Mouse (Mus musculus) limb, embryonic 12.5 days (tissue): ENCODE measurements around the gene Rrp9. TPM values are rescaled to one million over a fixed set of nuclear protein-coding genes. Genes with fewer than 3 reads are reported as not detected.
A peak's percentile ranks its signal among the peaks of the same experiment; 100 is the strongest.

Experiments
- ATAC-seq: fragments of 200-750 bp; cut with Nextera tagmentation; 2 replicates; pipeline ENCODE4 v1.8.0; 2017; ENCODE audit warnings: low read depth, moderate TSS enrichment; ENCODE audit not compliant: insufficient number of reproducible peaks, insufficient read depth, low FRiP score, low TSS enrichment
- H3K27ac ChIP-seq: fragments of 300-500 bp; sonication (generic); 2 replicates; pipeline ENCODE4 v1.5.1; 2016; ENCODE audit warnings: mild to moderate bottlenecking, moderate library complexity
- H3K27me3 ChIP-seq: fragments of 300-500 bp; sonication (generic); 2 replicates; pipeline ENCODE4 v1.6.1; 2016; ENCODE audit warnings: mild to moderate bottlenecking, moderate library complexity
- H3K36me3 ChIP-seq: fragments of 300-500 bp; sonication (generic); 2 replicates; pipeline ENCODE4 v1.6.1; 2016; ENCODE audit warnings: mild to moderate bottlenecking, moderate library complexity
- H3K4me1 ChIP-seq: fragments of 300-500 bp; sonication (generic); replicated peaks from 2 replicates; pipeline ENCODE4 v1.6.1; 2016
- H3K4me2 ChIP-seq: fragments of 300-500 bp; sonication (generic); 2 replicates; pipeline ENCODE4 v1.6.1; 2016; ENCODE audit warnings: mild to moderate bottlenecking, moderate library complexity
- H3K4me3 ChIP-seq: fragments of 300-500 bp; sonication (generic); replicated peaks from 2 replicates; pipeline ENCODE4 v1.5.1; 2016; ENCODE audit warnings: mild to moderate bottlenecking
- H3K9ac ChIP-seq: fragments of 300-500 bp; sonication (generic); replicated peaks from 2 replicates; pipeline ENCODE4 v1.6.1; 2016; ENCODE audit warnings: mild to moderate bottlenecking, moderate library complexity
- H3K9me3 ChIP-seq: fragments of 300-500 bp; sonication (generic); 2 replicates; pipeline ENCODE4 v1.6.1; 2016; ENCODE audit warnings: mild to moderate bottlenecking, moderate library complexity
- WGBS: fragments of 180-500 bp; shearing (Covaris S2); methylation state at CpG from one replicate; pipeline ENCODE4 v1.1.7; 2016; 5-methylcytosine and 5-hydroxymethylcytosine counted together
- polyA plus RNA-seq: library from polyadenylated mRNA; unstranded; fragments of >200 nt; fragmentation: Nextera tagmentation; extraction: Ambion mirVana; gene quantifications from 2 replicates; pipeline ENCODE4 v1.2.1, GENCODE M21; 2016

Gene Rrp9
- polyA plus RNA-seq, 1 experiment from 2014 or later: 59.0 TPM

DNA sequence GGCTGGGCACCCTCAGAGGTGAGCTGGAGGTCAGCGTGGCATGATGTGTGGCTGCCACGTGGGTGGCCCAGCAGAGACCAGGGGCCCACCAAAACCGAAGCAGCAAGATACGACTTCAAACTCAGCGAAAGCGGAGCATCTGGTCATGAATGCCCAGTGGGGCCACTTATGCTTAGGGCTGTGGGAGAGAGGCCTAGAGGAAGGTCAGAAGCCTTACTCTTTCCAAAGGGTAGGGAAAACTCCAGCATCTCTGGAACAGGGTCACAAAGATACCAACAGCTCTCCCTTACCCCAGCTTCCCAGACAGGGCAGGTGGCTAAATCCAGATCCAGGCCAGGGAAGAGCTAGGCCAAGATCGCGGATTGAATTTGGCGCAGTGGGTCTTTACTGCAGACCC lies 18.6 kb upstream of the Rrp9 start:
- Histone ChIP-seq H3K4me2 (peak overlapping the region; percentile 96), H3K9ac (peak overlapping the region; percentile 42; the same call in 1 of the 2 replicates), H3K4me3 (peak overlapping the region; percentile 81), H3K9me3 (no peaks in the 10 kb centered on the region), H3K36me3 (peaks cover 50% of the 10 kb centered on the region), H3K27ac (peak overlapping the region; percentile 94), H3K4me1 (peaks cover 59% of the 10 kb centered on the region), H3K27me3 (no peaks in the 10 kb centered on the region)
- ATAC-seq: no peak
- 49% methylated on average over 9 of the region's 9 CpGs for WGBS

GRCm38 (mm10) chr9:106457920-106458319 lies 17.8 kb upstream of the Rrp9 start:
- H3K4me2 ChIP-seq: no peak overlapping the region
- H3K27me3 ChIP-seq: no peaks in the 10 kb centered on the region
- peak overlapping the region; percentile 31; the same call in 1 of the 2 replicates for H3K9ac ChIP-seq
- no peak overlapping the region for H3K4me3 ChIP-seq
- H3K36me3 ChIP-seq: peaks cover 57% of the 10 kb centered on the region
- H3K9me3 ChIP-seq: no peaks in the 10 kb centered on the region
- H3K27ac ChIP-seq: no peak overlapping the region
- no peak for ATAC-seq
- H3K4me1 ChIP-seq: peaks cover 51% of the 10 kb centered on the region
- 79% methylated on average over 5 of the region's 5 CpGs for WGBS

DNA sequence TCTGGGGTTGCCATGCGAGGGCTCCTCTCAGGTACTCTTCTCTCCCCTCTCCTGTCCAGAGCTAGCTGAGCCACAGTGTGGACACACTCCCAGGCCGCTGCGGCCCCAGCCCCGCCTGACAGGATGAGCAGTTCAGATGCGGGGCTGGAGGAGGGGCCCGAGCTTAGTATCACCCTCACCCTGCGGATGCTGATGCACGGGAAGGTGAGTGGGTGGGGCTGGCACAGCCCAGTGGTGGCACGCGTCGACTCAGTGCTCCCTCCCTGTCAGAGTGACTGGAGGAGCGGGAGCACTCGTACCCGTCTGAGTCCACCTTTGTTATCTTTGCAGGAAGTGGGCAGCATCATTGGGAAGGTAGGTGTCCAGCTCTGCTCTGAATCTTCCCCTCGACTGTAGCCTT lies 15.8 kb upstream of the Rrp9 start:
- WGBS: 83% methylated on average over 15 of the region's 15 CpGs
- no peak overlapping the region for H3K9ac ChIP-seq
- no peaks in the 10 kb centered on the region for H3K27me3 ChIP-seq
- H3K4me3 ChIP-seq: no peak overlapping the region
- H3K36me3 ChIP-seq: peaks cover 74% of the 10 kb centered on the region
- H3K27ac ChIP-seq: no peak overlapping the region
- no peak overlapping the region for H3K4me2 ChIP-seq
- peaks cover 50% of the 10 kb centered on the region for H3K4me1 ChIP-seq
- no peak for ATAC-seq
- no peaks in the 10 kb centered on the region for H3K9me3 ChIP-seq

GRCm38 (mm10) chr9:106460401-106461025 lies 15.2 kb upstream of the Rrp9 start:
- Histone ChIP-seq H3K27me3 (peaks cover under 1% of the 10 kb centered on the region; the same call in 1 of the 2 replicates), H3K36me3 (peaks cover 74% of the 10 kb centered on the region), H3K9me3 (no peaks in the 10 kb centered on the region), H3K4me3 (no peak overlapping the region), H3K4me2 (no peak overlapping the region), H3K4me1 (peaks cover 50% of the 10 kb centered on the region), H3K9ac (no peak overlapping the region), H3K27ac (no peak overlapping the region)
- WGBS: 73% methylated on average over 18 of the region's 18 CpGs
- ATAC-seq: no peak

DNA sequence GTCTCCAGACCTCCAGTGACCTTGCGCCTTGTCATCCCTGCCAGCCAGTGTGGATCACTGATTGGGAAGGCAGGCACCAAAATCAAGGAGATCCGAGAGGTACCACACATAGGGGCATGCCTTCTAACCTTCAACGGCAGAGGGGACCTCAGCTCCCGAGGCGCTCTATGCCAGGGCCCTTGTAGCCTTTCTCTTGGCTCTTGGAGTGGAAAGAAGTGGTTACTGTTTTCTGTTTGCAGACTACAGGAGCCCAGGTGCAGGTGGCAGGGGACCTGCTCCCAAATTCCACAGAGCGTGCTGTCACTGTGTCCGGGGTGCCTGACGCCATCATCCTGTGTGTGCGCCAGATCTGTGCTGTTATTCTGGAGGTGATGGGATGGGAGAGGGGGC lies 14.7 kb upstream of the Rrp9 start:
- no peak overlapping the region for H3K9ac ChIP-seq
- H3K27ac ChIP-seq: no peak overlapping the region
- H3K36me3 ChIP-seq: peaks cover 73% of the 10 kb centered on the region
- no peak overlapping the region for H3K4me2 ChIP-seq
- no peak for ATAC-seq
- peaks cover 5% of the 10 kb centered on the region; the same call in 1 of the 2 replicates for H3K27me3 ChIP-seq
- H3K4me3 ChIP-seq: no peak overlapping the region
- H3K9me3 ChIP-seq: no peaks in the 10 kb centered on the region
- H3K4me1 ChIP-seq: peaks cover 50% of the 10 kb centered on the region
- 92% methylated on average over 9 of the region's 9 CpGs for WGBS

DNA sequence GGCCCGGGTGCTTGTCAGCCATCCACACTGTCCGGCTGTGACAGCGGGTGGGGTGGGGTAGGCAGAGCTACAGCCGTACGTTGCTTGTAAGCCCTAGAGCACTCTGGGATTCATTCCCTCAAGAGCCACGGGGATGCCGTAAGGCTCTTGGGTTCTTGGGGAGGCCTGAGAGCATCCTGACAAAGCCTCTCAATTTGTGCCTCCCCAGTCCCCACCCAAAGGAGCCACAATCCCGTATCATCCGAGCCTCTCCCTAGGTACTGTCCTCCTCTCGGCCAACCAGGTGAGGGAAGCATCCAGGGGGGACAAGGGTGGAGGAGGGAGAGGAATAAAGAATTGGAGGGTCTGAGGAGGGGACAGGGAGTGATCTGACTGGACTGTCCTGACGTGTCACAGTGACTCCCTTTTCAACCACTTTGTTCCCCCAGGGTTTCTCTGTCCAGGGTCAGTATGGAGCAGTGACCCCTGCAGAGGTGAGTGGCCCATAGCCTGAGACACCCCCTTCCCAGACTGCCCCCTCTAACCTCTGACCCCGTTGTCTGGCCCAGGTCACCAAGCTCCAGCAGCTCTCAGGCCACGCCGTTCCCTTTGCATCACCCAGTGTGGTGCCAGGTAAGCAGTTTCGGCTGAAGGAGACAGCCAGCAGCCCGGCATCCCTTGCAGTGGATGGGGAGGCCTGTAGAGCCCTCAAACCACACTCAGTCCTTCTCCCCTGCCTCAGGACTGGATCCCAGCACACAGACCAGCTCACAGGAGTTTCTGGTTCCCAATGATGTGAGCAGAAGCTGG lies 13.9 kb upstream of the Rrp9 start:
- Histone ChIP-seq H3K4me1 (peaks cover 43% of the 10 kb centered on the region), H3K4me2 (no peak overlapping the region), H3K27ac (no peak overlapping the region), H3K9ac (no peak overlapping the region), H3K9me3 (no peaks in the 10 kb centered on the region), H3K4me3 (no peak overlapping the region), H3K27me3 (peaks cover 8% of the 10 kb centered on the region; the same call in 1 of the 2 replicates), H3K36me3 (peaks cover 66% of the 10 kb centered on the region)
- ATAC-seq: no peak
- 88% methylated on average over 16 of the region's 16 CpGs for WGBS

- Histone ChIP-seq H3K9me3 (no peaks in the 10 kb centered on the region), H3K4me2 (no peak overlapping the region), H3K27me3 (peaks cover 8% of the 10 kb centered on the region; the same call in 1 of the 2 replicates), H3K36me3 (peaks cover 60% of the 10 kb centered on the region), H3K4me1 (peaks cover 38% of the 10 kb centered on the region), H3K4me3 (no peak overlapping the region), H3K9ac (no peak overlapping the region), H3K27ac (no peak overlapping the region)
- no peak for ATAC-seq
- WGBS: 91% methylated on average over 12 of the region's 12 CpGs
Measured at GRCm38 (mm10) chr9:106462430-106462800, 13.3 kb upstream of the Rrp9 start.

GRCm38 (mm10) chr9:106463122-106464063 lies 12.4 kb upstream of the Rrp9 start:
- Histone ChIP-seq H3K27ac (peak overlapping the region; percentile 29; the same call in 1 of the 2 replicates), H3K9me3 (no peaks in the 10 kb centered on the region), H3K9ac (no peak overlapping the region), H3K4me2 (no peak overlapping the region), H3K4me3 (no peak overlapping the region), H3K4me1 (peaks cover 29% of the 10 kb centered on the region), H3K36me3 (peaks cover 52% of the 10 kb centered on the region), H3K27me3 (peaks cover 8% of the 10 kb centered on the region; the same call in 1 of the 2 replicates)
- no peak for ATAC-seq
- WGBS: 88% methylated on average over 21 of the region's 21 CpGs

DNA sequence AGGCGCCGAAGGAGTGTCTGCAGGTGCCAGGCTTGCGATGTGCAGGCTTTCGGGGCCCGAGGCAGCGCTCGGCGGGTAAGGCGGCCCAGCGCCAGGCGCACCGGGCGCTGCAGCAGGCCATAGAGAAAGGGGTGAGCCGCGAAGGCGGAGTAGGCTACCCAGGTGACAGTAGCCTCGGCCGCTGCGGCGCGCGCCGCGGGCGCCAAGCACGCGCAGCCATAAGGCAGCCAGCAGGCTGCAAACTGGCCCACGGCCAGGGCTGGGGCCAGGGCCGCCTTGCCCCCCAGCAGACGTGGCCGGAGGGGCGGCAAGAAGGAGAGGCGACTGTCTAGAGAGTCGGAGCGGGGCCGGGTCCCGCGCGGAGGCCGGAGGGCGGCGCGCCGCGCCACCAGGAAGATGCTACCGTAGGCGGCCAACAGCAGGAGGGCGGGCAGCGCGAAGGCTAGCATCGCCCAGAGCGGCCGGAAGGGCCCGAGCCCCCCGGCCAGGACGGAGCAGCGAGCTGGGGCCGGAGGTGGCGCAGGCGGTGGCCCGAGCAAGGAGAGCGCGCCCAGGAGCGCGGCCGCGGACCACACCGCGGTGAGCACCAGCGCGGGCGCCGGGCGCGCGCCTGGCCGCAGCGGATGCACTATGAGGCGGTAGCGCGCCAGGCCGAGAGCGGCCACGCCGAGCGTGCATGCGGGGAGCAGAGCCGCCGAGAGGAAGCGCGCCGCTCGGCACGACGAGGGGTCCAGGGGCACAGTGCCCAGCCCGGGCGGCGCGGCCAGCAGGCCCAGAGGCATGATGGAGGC lies 10.8 kb upstream of the Rrp9 start:
- WGBS: 1% methylated on average over 99 of the region's 99 CpGs
- Histone ChIP-seq H3K27ac (peak overlapping the region; percentile 67), H3K4me3 (peak overlapping the region; percentile 66), H3K4me1 (peaks cover 24% of the 10 kb centered on the region), H3K27me3 (peaks cover 8% of the 10 kb centered on the region; the same call in 1 of the 2 replicates), H3K9me3 (no peaks in the 10 kb centered on the region), H3K36me3 (peaks cover 46% of the 10 kb centered on the region), H3K4me2 (peak overlapping the region; percentile 99), H3K9ac (peak overlapping the region; percentile 82)
- ATAC-seq: peak; percentile 61

- ATAC-seq: no peak
- peak within 1 kb of the TSS; percentile 99 for H3K4me2 ChIP-seq
- 27% methylated on average over 26 of the region's 26 CpGs for WGBS
Measured at GRCm38 (mm10) chr9:106465571-106466200, 10.1 kb upstream of the Rrp9 start, which contains the start of gene Gpr62. Gpr62 (minus strand) TSS chr9:106465938.

More at GRCm38 (mm10) chr9:106465571-106466200, 10.1 kb upstream of the Rrp9 start, which contains the start of gene Gpr62:
- Histone ChIP-seq H3K27me3 (peaks cover 8% of the 10 kb centered on the region; the same call in 1 of the 2 replicates), H3K9ac (peak within 1 kb of the TSS; percentile 82), H3K36me3 (peaks cover 39% of the 10 kb centered on the region), H3K9me3 (no peaks in the 10 kb centered on the region), H3K27ac (peak within 1 kb of the TSS; percentile 67), H3K4me1 (peaks cover 19% of the 10 kb centered on the region), H3K4me3 (peak within 1 kb of the TSS; percentile 66)
